Comparison of ENCODE assay signal across 8 mouse cellular contexts in the genomic region with DNA sequence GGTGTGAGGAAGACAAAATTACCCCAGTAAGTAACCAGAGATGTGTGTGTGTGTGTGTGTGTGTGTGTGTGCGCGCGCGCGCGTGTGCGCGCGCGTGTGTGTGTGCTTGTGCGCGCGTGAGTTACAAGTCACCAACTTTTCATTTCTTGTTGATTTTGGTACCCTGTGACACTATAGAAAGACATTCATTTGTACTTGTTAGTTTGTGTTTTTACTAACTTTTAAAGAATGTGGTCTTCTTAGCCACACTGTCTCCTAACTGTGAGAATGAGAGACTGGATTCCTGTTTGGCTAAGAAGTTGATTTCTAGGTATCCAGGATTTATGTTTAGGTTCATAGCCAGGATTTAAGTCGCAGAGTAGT. TPM values are rescaled to one million over a fixed set of nuclear protein-coding genes. Genes with fewer than 3 reads are reported as not detected.
DNase-seq lines count a peak whose midpoint lies in the region; ATAC-seq and TF ChIP-seq lines count a peak whose summit lies in the region.

No protein-coding gene starts in this region.

- no peak for DNase-seq in kidney, postnatal 4 days
- no peak for DNase-seq in hindbrain, embryonic 11.5 days (ENCODE audit: low spot score)
- DNase-seq in left cerebral cortex, adult 8-10 months (ENCODE audit: low spot score in 2 of 2): no peak
- DNase-seq in cerebellum, adult 11-12 months: no peak
- DNase-seq in frontal cortex, adult 2 months (ENCODE audit: extremely low spot score in 1 of 2, low spot score in 1 of 2): no peak

- H3K9me3 ChIP-seq in kidney, embryonic 14.5 days (ENCODE audit: control insufficient read depth, low read length): no peaks in the 10 kb centered on the region
- no peaks in the 10 kb centered on the region for H3K9me3 ChIP-seq in hindbrain, embryonic 11.5 days (ENCODE audit: control insufficient read depth, low read length)

- no peak for TF ChIP-seq POLR2A in cortical plate, adult 2 months (IDR thresholded peaks at IDR 0.05; ENCODE audit: extremely low read depth, insufficient read depth, low read length)

- H3K9ac ChIP-seq in kidney, embryonic 14.5 days (ENCODE audit: low read depth, low read length): 0 out of 2 replicates have a peak overlapping the region, but pooled peaks have one; percentile 34
- no peak overlapping the region for H3K9ac ChIP-seq in hindbrain, embryonic 11.5 days (ENCODE audit: low read depth, low read length)

- H3K79me2 ChIP-seq in macrophage (ENCODE audit: inconsistent target): peaks cover 45% of the 10 kb centered on the region

- peak overlapping the region; percentile 13; the same call in 1 of the 2 replicates for H3K4me3 ChIP-seq in kidney, embryonic 14.5 days (ENCODE audit: low read length)
- H3K4me3 ChIP-seq in cortical plate, adult 2 months (ENCODE audit: insufficient read depth, low read length): 0 out of 2 replicates have a peak overlapping the region, but pooled peaks have one; percentile 0
- no peak overlapping the region for H3K4me3 ChIP-seq in hindbrain, embryonic 11.5 days (ENCODE audit: low read depth, low read length)
- H3K4me3 ChIP-seq in macrophage (ENCODE audit: inconsistent target): peak overlapping the region; percentile 7; the same call in 1 of the 2 replicates

- no peaks in the 10 kb centered on the region for H3K27me3 ChIP-seq in kidney, embryonic 14.5 days (ENCODE audit: control insufficient read depth, insufficient read depth, low read length)
- H3K27me3 ChIP-seq in hindbrain, embryonic 11.5 days (ENCODE audit: control insufficient read depth, insufficient read depth, low read length): no peaks in the 10 kb centered on the region

- no peak overlapping the region for H3K27ac ChIP-seq in kidney, embryonic 14.5 days (ENCODE audit: low read depth, low read length)
- H3K27ac ChIP-seq in cortical plate, adult 2 months (ENCODE audit: insufficient read depth, low read length): no peak overlapping the region
- no peak overlapping the region for H3K27ac ChIP-seq in hindbrain, embryonic 11.5 days (ENCODE audit: low read depth, low read length)
- peak overlapping the region; percentile 74 for H3K27ac ChIP-seq in macrophage

- TF ChIP-seq CTCF in cortical plate, adult 2 months (IDR thresholded peaks at IDR 0.05; ENCODE audit: extremely low read depth, insufficient read depth, low read length): no peak

- 65% methylated on average over 14 of the region's 14 CpGs for WGBS in kidney, embryonic 14.5 days
- 65% methylated on average over 14 of the region's 14 CpGs for WGBS in hindbrain, embryonic 11.5 days
- WGBS in macrophage (ENCODE audit: missing documents): 25% methylated on average over 3 of the region's 14 CpGs

- no peak for ATAC-seq in kidney, embryonic 14.5 days (ENCODE audit: low FRiP score, low TSS enrichment)
- ATAC-seq in hindbrain, embryonic 11.5 days (ENCODE audit: low FRiP score): no peak

- H3K4me2 ChIP-seq in kidney, embryonic 14.5 days (replicated peaks; ENCODE audit: low read depth, low read length): peak overlapping the region; percentile 42
- peak overlapping the region; percentile 23 for H3K4me2 ChIP-seq in hindbrain, embryonic 11.5 days (replicated peaks; ENCODE audit: low read depth, low read length)

- H3K36me3 ChIP-seq in kidney, embryonic 14.5 days (ENCODE audit: control insufficient read depth, insufficient read depth, low read length): no peaks in the 10 kb centered on the region
- no peaks in the 10 kb centered on the region for H3K36me3 ChIP-seq in hindbrain, embryonic 11.5 days (ENCODE audit: control insufficient read depth, insufficient read depth, low read length)
- no peaks in the 10 kb centered on the region for H3K36me3 ChIP-seq in macrophage (ENCODE audit: inconsistent target)

- H3K4me1 ChIP-seq in kidney, embryonic 14.5 days (ENCODE audit: control insufficient read depth, insufficient read depth, low read length): peaks cover 9% of the 10 kb centered on the region
- H3K4me1 ChIP-seq in cortical plate, adult 2 months (ENCODE audit: control insufficient read depth, insufficient read depth, low read length): peaks cover 7% of the 10 kb centered on the region
- no peaks in the 10 kb centered on the region for H3K4me1 ChIP-seq in hindbrain, embryonic 11.5 days (replicated peaks; ENCODE audit: control insufficient read depth, insufficient read depth, low read length)

RNA-seq across cellular contexts. Expression of a gene that starts 29.9 kb away (rescaled TPM):
- 20.3 and 28.8 TPM in 2 replicates for polyA plus RNA-seq in kidney, embryonic 14.5 days (2014; fragmentation: Nextera tagmentation; extraction: Ambion mirVana)
- 11.1 and 12.7 TPM in 2 replicates for polyA plus RNA-seq in cortical plate, adult 2 months (2012; rRNA removed)
- 7.6 and 10.4 TPM in 2 replicates for polyA plus RNA-seq in hindbrain, embryonic 11.5 days (2014; fragmentation: Nextera tagmentation; extraction: Ambion mirVana)
- total RNA-seq in macrophage (2018; cell fraction: chromatin; rRNA removed): 10 to 100 TPM in 10 of 26 experiments, 1 to 10 TPM in 13, under 1 TPM in 3; 0.28 to 56.1 (median 3.7) TPM
- total RNA-seq in macrophage (2018; cell fraction: cytosol; rRNA removed): 10 to 100 TPM in 11 of 26 experiments, 1 to 10 TPM in 14, under 1 TPM in 1; 0.82 to 22.1 (median 5.2) TPM
- 10 to 100 TPM in 8 of 26 experiments, 1 to 10 TPM in 15, under 1 TPM in 3; 0.52 to 32.4 (median 6.2) TPM for total RNA-seq in macrophage (2018; cell fraction: nucleus; rRNA removed)
- polyA plus RNA-seq in macrophage (2018): 7.1 to 11.4 TPM (median 9.7 TPM) in 3 replicates
- 10 to 100 TPM; 13.3 to 23.8 (median 18.6) TPM for total RNA-seq in left cerebral cortex, adult 8-10 months (2022)
- polyA plus RNA-seq in frontal cortex, adult 2 months (2012; rRNA removed): 9.3 and 10.2 TPM in 2 replicates
